Mouse (Mus musculus): Measurements from ENCODE around the gene Chd3.
"Not testable (repeated sequence)": the region's sequence is repeated elsewhere in the genome, so short reads cannot be mapped to it uniquely, and the experiment has no call there.

Gene Chd3

GRCm38 (mm10) chr11:69322693-69323471 lies 46.3 kb downstream of the Chd3 start:
- DNase-seq: no peak

GRCm38 (mm10) chr11:69322010-69322409 lies 47.2 kb downstream of the Chd3 start:
- DNase-seq: no peak

- no peak for DNase-seq
Observed at GRCm38 (mm10) chr11:69321580-69321979, 47.6 kb downstream of the Chd3 start.

GRCm38 (mm10) chr11:69318000-69318399 lies 51.2 kb downstream of the Chd3 start:
- not testable (repeated sequence) for DNase-seq

- DNase-seq: no peak
Observed at GRCm38 (mm10) chr11:69316361-69316760, 52.8 kb downstream of the Chd3 start.

GRCm38 (mm10) chr11:69311266-69311665 lies 57.9 kb downstream of the Chd3 start:
- no peak for DNase-seq

GRCm38 (mm10) chr11:69306039-69306438 lies 63.2 kb downstream of the Chd3 start:
- no peak for DNase-seq

GRCm38 (mm10) chr11:69305291-69305690 lies 63.9 kb downstream of the Chd3 start:
- no peak for DNase-seq

- no peak for DNase-seq
Observed at GRCm38 (mm10) chr11:69302817-69303216, 66.4 kb downstream of the Chd3 start.

GRCm38 (mm10) chr11:69298231-69298630 lies 71.0 kb downstream of the Chd3 start:
- no peak for DNase-seq

GRCm38 (mm10) chr11:69297799-69298198 lies 71.4 kb downstream of the Chd3 start:
- DNase-seq: no peak

- DNase-seq: no peak
Observed at GRCm38 (mm10) chr11:69295286-69295685, 73.9 kb downstream of the Chd3 start.
